Mouse (Mus musculus): ENCODE results near the gene Dpf2.

The Dpf2 gene

DNA sequence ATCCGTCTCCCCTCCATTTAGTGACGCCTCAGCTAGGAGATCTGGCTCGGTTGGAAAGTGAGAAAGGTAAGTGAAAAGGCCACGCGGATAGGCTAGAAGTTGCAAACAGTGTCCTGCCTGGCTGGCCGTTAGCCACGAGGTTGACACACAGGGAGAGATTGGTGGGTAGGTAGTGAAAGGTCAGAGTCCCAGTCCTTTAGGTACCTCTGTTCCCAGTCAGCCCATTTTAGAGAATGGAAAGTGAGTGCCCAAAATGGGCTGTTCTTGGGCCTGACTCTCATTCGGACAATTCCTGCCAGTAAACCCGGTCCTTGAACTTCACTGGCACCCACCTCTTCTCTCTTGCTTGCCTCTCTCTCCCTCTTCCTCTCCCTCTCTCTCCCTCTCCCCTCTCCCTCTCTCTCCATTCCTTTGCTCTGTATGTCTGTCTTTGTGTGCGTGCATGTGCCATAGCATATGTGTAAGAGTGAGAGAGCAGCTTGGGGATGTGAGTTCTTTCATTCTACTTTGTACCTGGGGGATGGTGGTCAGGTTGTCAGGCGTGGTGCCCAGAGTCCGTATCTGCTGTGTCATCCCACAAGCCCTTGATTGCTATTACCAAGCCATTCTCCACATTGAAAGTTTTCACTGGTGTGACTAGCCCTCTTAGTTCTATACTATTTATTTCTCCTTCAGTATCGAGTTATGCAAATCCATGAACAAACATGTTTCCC lies at the start of gene Dpf2:
TSS of gene Dpf2 (minus strand) at position 4 of the 713 bp plus-strand sequence.
- in situ Hi-C loops (cut with MboI; ENCODE audit: unreplicated experiment in 2 of 2): no loop called here

DNA sequence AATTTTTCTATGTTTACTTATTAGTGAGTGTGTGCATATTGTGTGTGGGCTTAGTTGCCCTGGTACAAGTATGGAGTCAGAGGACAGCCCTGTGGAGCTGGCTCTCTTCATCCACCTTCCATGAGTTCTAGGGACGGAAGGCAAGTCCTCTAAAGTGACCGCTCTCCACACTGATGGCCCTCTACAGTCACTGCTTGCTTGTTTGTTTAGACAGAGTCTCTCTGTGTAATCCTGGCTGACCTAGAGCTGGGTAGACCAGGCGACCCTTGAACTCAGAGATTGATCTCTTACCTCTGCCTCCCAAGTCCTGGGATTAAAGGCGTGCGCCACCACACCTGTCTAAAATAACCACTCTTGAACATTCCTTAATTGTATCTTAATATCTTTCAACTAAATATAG lies 44.6 kb upstream of the Dpf2 start:
- in situ Hi-C loops (cut with MboI; ENCODE audit: unreplicated experiment in 2 of 2): loop anchor here (5.0 kb wide), 2 partner anchors 35 to 170 kb away; partner anchors contain the start of gene Cdc42ep2 (in 2 of the 2)

DNA sequence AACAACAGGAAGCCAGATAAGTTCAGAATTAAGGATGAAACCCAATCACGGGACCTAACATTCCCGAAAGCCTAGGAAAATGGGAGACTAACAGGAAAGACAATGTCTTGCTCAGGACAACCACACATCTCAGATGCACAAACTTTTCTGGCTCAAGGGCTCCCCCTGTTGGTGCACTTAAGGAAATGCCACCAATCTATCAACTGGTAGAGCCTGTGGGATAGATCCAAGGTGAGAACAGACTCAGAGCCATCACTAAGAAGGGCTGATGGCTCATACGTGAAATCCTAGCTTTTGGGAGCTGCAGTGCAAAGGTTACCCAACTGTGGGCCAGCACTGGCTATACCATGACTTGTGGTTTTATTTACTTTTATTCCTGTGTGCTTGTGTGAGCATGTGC lies 43.9 kb upstream of the Dpf2 start:
- in situ Hi-C loops (cut with MboI; ENCODE audit: unreplicated experiment in 2 of 2): loop anchor here (5.0 kb wide), 2 partner anchors 34 to 169 kb away; partner anchors contain the start of gene Cdc42ep2 (in 2 of the 2)

DNA sequence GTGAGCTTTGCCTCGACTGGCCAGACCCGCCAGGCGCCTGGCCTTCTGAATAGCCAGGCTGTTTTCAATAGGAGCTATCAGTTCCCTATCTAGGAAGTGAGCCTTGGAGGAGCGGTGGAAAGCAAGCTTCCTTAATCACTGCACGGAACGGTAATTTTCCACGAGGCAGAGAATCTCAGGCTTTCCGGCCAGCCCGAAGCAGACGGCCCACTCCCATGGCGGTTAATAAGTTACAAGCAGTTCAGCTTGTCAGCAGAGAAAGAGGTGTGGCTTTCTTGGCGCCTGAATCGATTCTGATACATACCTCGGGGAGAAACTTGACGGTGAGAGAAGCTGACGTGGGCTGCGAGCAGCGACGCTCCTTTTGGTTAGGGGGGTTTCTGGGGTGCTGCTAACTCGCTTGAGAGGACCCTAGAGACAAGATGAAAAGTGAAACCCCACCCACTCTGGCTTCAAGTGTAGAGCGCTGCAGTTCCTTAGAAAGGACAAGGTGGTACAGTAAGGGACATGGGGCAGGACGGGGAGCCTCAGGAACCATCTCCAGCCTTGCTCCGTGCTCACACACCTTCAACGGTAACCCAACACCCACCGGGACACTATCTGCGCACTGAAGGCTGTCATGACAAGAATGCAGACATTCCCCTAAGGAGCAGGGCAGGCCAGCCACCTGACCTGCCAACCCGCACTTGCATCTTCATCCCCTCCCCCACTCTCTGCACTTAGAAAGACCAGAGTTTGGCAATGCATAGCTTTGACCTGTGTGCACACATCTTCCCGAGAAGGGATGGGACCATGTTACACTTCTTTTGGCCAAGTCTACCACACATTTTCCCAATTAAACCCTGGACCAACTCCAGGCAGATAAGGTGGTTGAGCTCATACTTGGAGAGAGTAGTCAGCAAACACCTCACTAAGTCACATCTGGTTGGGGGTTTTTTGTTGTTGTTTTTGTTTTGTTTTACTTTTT lies 43.2 kb upstream of the Dpf2 start:
- in situ Hi-C loops (cut with MboI; ENCODE audit: unreplicated experiment in 2 of 2): loop anchor here (5.0 kb wide), 2 partner anchors 34 to 169 kb away; partner anchors contain the start of gene Cdc42ep2 (in 2 of the 2)

DNA sequence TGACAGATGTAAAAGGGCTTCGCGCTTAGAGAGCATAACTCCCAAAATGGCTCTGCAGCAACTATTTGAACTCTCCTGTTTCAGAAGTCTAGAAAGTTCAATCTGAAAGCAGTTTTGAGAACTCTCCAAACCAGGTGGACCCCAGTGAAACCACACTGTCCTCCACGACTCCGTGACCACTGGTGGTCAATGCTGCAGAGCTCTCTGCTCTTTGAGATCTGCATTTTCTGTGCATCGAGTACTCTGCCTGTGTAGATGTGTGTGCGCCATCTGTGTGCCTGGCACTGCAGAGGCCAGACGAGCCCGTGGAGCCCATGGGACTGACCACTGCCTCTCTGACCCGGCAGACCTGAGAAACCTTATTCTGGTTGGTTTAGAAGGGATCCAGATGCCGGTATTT lies 42.1 kb upstream of the Dpf2 start:
- in situ Hi-C loops (cut with MboI; ENCODE audit: unreplicated experiment in 2 of 2): loop anchor here (5.0 kb wide), 2 partner anchors 33 to 168 kb away; partner anchors contain the start of gene Cdc42ep2 (in 2 of the 2)

GRCm38 (mm10) chr19:5954031-5954710 lies 41.4 kb upstream of the Dpf2 start:
- in situ Hi-C loops (cut with MboI; ENCODE audit: unreplicated experiment in 2 of 2): no loop called here

DNA sequence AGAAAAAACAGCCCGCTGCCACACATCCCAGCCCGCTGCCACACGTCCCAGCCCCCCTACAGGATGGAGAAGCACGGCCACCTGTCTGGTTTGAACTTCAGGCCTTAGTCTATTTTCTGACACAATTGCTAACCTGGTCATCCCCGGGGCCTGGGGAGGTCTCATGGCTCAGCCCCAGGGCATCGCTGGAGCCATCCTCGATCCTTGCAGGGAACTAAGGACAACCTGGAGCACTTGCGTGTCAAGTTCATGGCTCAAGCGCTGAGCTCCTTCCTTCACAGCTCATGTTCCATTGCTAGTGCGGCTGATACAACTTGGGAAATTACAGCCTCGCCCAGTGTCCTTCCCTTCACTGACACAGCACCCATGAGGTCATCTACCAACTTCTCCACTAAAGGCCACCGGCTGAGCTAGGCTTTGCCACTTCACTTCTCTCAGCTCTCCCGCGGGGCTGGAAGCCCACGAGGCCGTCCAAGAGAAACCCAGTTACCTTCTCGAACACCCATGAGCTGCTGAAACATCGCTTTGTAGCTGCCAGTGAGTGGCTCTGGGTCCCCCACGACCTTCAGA lies 40.5 kb upstream of the Dpf2 start:
- in situ Hi-C loops (cut with MboI; ENCODE audit: unreplicated experiment in 2 of 2): no loop called here

DNA sequence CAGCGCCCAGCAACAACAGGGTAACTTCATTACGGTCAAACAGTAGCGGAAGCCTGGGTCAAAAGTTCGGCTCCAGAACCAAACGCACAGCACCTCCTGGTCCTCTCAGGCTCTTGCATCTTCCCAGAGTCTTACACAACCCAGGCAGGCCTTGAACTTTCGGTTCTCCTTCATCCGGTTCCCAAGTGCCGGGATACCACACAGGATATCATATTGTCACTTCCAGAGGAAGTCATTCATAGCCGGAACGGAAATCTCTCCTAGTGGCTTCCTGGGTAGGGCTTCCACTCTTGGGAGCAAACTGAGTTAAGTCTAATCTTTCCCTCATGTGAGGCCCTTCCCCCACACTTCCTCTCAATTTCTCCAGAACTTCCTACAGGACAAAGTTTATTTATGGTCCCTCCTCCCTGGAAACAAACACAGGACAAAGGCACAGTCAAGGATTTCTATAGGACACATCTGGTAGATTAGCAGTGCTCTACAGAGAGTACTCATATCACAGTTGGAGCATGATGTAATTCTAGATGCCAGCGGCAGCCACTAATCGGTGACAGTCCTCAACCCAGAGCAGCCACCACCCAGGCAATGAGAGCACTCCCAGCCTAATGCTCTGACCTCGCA lies 39.4 kb upstream of the Dpf2 start:
- in situ Hi-C loops (cut with MboI; ENCODE audit: unreplicated experiment in 2 of 2): no loop called here

DNA sequence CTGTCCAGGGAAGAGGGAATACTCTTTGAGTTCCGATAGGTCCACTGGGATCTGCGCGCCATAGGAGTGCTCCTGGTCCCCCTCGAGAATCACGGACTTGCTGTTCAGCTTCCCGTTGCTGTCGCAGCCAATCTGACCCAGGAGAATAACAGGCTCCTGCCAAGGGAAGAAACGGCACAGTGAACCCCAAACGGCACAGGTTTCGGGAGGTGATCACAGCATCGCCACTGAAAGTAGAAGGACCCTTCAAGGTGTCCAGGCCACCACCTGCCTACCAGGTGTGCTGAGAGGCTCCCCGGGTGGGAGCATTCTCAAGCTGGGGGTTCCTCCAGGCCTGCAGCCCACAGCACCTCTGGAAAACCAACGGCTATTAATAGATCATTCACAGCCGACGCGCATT lies 38.8 kb upstream of the Dpf2 start:
- in situ Hi-C loops (cut with MboI; ENCODE audit: unreplicated experiment in 2 of 2): no loop called here

- in situ Hi-C loops (cut with MboI; ENCODE audit: unreplicated experiment in 2 of 2): no loop called here
Measured at GRCm38 (mm10) chr19:5950218-5950617, 37.4 kb upstream of the Dpf2 start.

GRCm38 (mm10) chr19:5945891-5946290 lies 33.1 kb upstream of the Dpf2 start:
- in situ Hi-C loops (cut with MboI; ENCODE audit: unreplicated experiment in 2 of 2): no loop called here

GRCm38 (mm10) chr19:5945027-5945426 lies 32.2 kb upstream of the Dpf2 start:
- in situ Hi-C loops (cut with MboI; ENCODE audit: unreplicated experiment in 2 of 2): no loop called here

- in situ Hi-C loops (cut with MboI; ENCODE audit: unreplicated experiment in 2 of 2): no loop called here
Measured at GRCm38 (mm10) chr19:5944145-5944544, 31.3 kb upstream of the Dpf2 start.

DNA sequence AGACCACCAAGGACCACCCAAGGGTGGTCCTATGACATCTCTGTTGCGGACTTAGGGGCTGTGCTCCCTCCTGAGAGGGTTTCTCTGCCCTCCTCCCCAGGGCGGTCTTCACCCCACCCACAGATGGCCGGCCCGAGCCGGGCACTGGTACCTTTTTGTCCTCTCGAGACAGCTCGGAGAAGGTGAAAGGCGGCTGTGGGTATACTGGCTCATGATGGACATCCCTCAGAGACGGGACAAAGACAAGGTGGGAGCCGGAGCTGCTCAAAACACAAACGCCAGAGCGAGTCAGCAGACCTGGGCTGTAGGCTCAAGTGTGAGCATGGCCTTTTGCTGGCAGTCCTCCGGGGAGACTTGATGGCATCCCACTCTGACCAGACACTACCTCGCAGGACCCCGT lies 30.6 kb upstream of the Dpf2 start:
- in situ Hi-C loops (cut with MboI; ENCODE audit: unreplicated experiment in 2 of 2): no loop called here

GRCm38 (mm10) chr19:5942581-5942980 lies 29.8 kb upstream of the Dpf2 start:
- in situ Hi-C loops (cut with MboI; ENCODE audit: unreplicated experiment in 2 of 2): no loop called here

- in situ Hi-C loops (cut with MboI; ENCODE audit: unreplicated experiment in 2 of 2): no loop called here
Measured at GRCm38 (mm10) chr19:5940656-5941055, 27.8 kb upstream of the Dpf2 start.

DNA sequence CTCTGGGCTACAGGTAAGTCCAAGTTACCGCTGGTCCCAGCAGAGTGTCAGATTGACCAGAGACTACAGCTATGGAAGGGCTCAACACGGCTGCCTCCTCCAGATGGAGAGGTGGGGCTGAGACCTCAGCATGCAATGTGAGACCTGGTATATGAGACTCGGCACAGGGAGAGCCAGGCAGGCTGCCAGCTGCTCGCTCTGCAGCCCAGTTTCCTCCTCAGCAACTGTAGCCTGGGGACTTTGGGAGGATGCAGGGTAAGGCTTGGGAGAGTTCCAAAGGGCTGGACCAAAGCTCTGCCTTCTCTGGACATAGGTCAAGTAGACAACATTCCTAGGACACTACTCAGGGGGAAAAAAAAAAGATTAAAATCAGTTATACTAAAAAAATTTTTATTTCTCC lies 27.4 kb upstream of the Dpf2 start:
- in situ Hi-C loops (cut with MboI; ENCODE audit: unreplicated experiment in 2 of 2): no loop called here

DNA sequence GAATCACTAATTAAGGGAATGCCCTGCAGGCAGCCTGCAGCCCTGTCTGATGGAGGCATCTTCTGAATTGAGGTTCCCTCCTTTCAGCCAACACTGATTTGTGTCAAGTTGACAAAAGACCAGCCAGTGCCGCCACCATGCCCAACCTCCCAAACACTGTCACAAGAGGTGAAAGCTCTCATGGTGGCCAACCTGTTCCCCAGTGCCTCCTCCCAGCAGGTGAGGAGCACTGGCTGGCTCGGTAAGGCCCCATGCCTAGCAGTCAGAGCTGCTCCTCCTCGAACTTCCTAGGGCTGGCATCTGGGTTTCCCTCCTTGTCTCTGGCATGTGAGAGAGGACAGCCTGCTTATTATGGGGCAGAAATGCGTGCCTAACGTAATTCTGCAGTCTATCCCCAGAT lies 26.9 kb upstream of the Dpf2 start:
- in situ Hi-C loops (cut with MboI; ENCODE audit: unreplicated experiment in 2 of 2): no loop called here

DNA sequence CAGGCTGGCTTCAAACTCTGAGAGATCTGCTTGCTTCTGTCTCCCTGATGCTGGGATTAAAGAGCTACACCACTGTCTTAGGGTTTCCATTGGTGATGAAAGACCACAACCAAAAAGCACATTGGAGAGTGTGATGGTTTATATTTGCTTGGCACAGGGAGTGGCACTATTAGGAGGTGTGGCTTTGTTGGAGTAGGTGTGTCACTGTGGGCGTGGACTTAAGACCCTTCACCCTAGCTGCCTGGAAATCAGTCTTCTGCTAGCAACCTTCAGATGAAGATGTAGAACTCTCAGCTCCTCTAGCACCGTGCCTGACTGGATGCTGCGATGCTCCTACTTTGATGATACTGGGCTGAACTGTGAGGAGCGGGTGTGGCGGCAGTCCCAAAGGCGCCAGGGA lies 25.7 kb upstream of the Dpf2 start:
- in situ Hi-C loops (cut with MboI; ENCODE audit: unreplicated experiment in 2 of 2): no loop called here

GRCm38 (mm10) chr19:5937836-5938406 lies 25.1 kb upstream of the Dpf2 start:
- in situ Hi-C loops (cut with MboI; ENCODE audit: unreplicated experiment in 2 of 2): no loop called here
